Mouse (Mus musculus): ENCODE results near the gene S100pbp. TPM values are rescaled to one million over a fixed set of nuclear protein-coding genes. Genes with fewer than 3 reads are reported as not detected.

Gene S100pbp
- polyA plus RNA-seq, 1 experiment from 2014 or later: 21.3 TPM

GRCm38 (mm10) chr4:129136579-129137391 is 52.7 kb downstream of the S100pbp start, which contains the start of gene Fndc5:
Fndc5 (plus strand) TSS chr4:129136999.
- Histone ChIP-seq H3K9me3 (replicated peaks) (no peaks in the 10 kb centered on the region), H3K4me1 (replicated peaks) (peaks cover 48% of the 10 kb centered on the region), H3K36me3 (no peaks in the 10 kb centered on the region), H3K27me3 (replicated peaks) (peaks cover 56% of the 10 kb centered on the region), H3K9ac (peak within 1 kb of the TSS; percentile 83), H3K27ac (ENCODE audit: poor library complexity, severe bottlenecking) (no peak within 1 kb of the TSS), H3K4me3 (peak within 1 kb of the TSS; percentile 80), H3K4me2 (peak within 1 kb of the TSS; percentile 80)
- under 1% methylated on average over 27 of the region's 80 CpGs for WGBS
- no peak for ATAC-seq (ENCODE audit: insufficient number of reproducible peaks, low FRiP score)

- H3K27me3 ChIP-seq (replicated peaks): peaks cover 62% of the 10 kb centered on the region
These were observed 53.3 kb downstream of the S100pbp start for GRCm38 (mm10) chr4:129136189-129136578.

GRCm38 (mm10) chr4:129135637-129136036 is 53.9 kb downstream of the S100pbp start:
- no peak overlapping the region for H3K4me3 ChIP-seq
- H3K27me3 ChIP-seq (replicated peaks): peaks cover 66% of the 10 kb centered on the region
- 34% methylated on average over 2 of the region's 2 CpGs for WGBS
- 0 out of 2 replicates have a peak overlapping the region, but pooled peaks have one; percentile 18 for H3K9ac ChIP-seq
- H3K4me1 ChIP-seq (replicated peaks): peaks cover 42% of the 10 kb centered on the region
- no peaks in the 10 kb centered on the region for H3K9me3 ChIP-seq (replicated peaks)
- no peak for ATAC-seq (ENCODE audit: insufficient number of reproducible peaks, low FRiP score)
- H3K4me2 ChIP-seq: no peak overlapping the region
- no peak overlapping the region for H3K27ac ChIP-seq (ENCODE audit: poor library complexity, severe bottlenecking)
- H3K36me3 ChIP-seq: no peaks in the 10 kb centered on the region

More at GRCm38 (mm10) chr4:129136189-129136578, 53.3 kb downstream of the S100pbp start:
- Histone ChIP-seq H3K4me2 (peak overlapping the region; percentile 80), H3K9ac (peak overlapping the region; percentile 83), H3K4me1 (replicated peaks) (peaks cover 42% of the 10 kb centered on the region), H3K36me3 (no peaks in the 10 kb centered on the region), H3K4me3 (peak overlapping the region; percentile 80), H3K9me3 (replicated peaks) (no peaks in the 10 kb centered on the region), H3K27ac (ENCODE audit: poor library complexity, severe bottlenecking) (no peak overlapping the region)
- ATAC-seq (ENCODE audit: insufficient number of reproducible peaks, low FRiP score): no peak
- WGBS: 29% methylated on average over 9 of the region's 9 CpGs

- WGBS: 5% methylated on average over 15 of the region's 15 CpGs
- H3K9ac ChIP-seq: 0 out of 2 replicates have a peak overlapping the region, but pooled peaks have one; percentile 18
- H3K4me1 ChIP-seq (replicated peaks): peaks cover 47% of the 10 kb centered on the region
- peak overlapping the region; percentile 51 for H3K4me2 ChIP-seq
- no peaks in the 10 kb centered on the region for H3K36me3 ChIP-seq
- no peaks in the 10 kb centered on the region for H3K9me3 ChIP-seq (replicated peaks)
- no peak overlapping the region for H3K27ac ChIP-seq (ENCODE audit: poor library complexity, severe bottlenecking)
- peaks cover 71% of the 10 kb centered on the region for H3K27me3 ChIP-seq (replicated peaks)
- ATAC-seq (ENCODE audit: insufficient number of reproducible peaks, low FRiP score): 0 out of 2 replicates have a peak, but pooled peaks have one; percentile 23
- no peak overlapping the region; the same call in 1 of the 2 replicates for H3K4me3 ChIP-seq
These were observed 54.5 kb downstream of the S100pbp start for GRCm38 (mm10) chr4:129134799-129135585.

DNA sequence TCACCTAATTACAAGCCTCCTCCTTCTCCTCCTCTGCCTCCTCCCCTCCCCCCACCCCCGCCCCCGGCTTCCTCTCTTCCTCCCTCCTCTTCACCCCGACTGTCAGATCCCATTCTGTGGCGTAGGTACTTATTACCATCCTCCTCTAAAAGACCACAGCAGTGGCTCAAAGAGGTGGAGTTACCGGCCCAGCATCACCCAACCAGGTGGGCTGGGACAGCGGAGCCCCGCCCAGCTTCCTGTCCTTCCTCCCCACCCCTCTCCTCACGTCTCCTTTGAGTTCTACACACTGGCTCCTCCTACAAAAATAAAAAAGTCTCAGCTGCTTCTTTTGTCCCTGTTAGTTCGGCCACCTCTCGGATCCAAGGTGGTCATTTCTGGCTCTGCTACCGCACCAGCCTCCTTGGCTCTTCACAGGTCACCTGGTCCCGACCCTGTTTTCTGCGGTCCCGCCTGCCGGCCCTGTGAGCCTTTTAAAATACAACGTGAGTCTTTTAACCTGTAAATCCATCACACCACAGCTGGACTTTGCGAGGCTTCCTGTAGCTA is 58.7 kb downstream of the S100pbp start:
- WGBS: 5% methylated on average over 17 of the region's 17 CpGs
- peaks cover 32% of the 10 kb centered on the region for H3K4me1 ChIP-seq (replicated peaks)
- no peaks in the 10 kb centered on the region for H3K36me3 ChIP-seq
- no peak for ATAC-seq (ENCODE audit: insufficient number of reproducible peaks, low FRiP score)
- H3K9ac ChIP-seq: 0 out of 2 replicates have a peak overlapping the region, but pooled peaks have one; percentile 45
- no peak overlapping the region for H3K27ac ChIP-seq (ENCODE audit: poor library complexity, severe bottlenecking)
- peak overlapping the region; percentile 61 for H3K4me2 ChIP-seq
- peak overlapping the region; percentile 25 for H3K4me3 ChIP-seq
- H3K27me3 ChIP-seq (replicated peaks): peaks cover 57% of the 10 kb centered on the region
- no peaks in the 10 kb centered on the region for H3K9me3 ChIP-seq (replicated peaks)

DNA sequence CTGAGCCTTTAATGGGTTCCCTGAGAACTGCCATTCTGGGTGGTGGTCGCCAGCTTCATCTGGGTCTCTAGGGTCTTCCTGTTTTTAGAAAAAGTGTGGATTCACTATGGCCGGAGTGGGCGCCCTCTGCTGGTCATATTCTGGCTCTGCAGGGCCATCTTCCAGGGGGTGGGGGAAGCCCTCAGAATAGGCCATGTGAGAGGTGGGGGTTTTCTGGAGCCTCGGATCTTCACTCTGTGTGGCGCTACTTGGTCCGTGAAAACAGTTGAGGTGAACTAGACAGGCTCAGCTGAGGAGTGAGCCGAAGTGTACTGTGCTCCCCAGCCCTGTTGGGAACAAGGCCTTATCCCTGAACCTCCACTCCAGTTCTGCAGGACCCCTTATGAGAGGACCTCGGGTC is 59.4 kb downstream of the S100pbp start:
- Histone ChIP-seq H3K4me1 (replicated peaks) (peaks cover 37% of the 10 kb centered on the region), H3K4me2 (peak overlapping the region; percentile 61), H3K4me3 (peak overlapping the region; percentile 25; the same call in 1 of the 2 replicates), H3K9ac (0 out of 2 replicates have a peak overlapping the region, but pooled peaks have one; percentile 32), H3K27ac (ENCODE audit: poor library complexity, severe bottlenecking) (no peak overlapping the region), H3K27me3 (replicated peaks) (peaks cover 57% of the 10 kb centered on the region), H3K36me3 (no peaks in the 10 kb centered on the region), H3K9me3 (replicated peaks) (no peaks in the 10 kb centered on the region)
- ATAC-seq (ENCODE audit: insufficient number of reproducible peaks, low FRiP score): peak; percentile 35; the same call in 1 of the 2 replicates
- WGBS: 2% methylated on average over 8 of the region's 8 CpGs

DNA sequence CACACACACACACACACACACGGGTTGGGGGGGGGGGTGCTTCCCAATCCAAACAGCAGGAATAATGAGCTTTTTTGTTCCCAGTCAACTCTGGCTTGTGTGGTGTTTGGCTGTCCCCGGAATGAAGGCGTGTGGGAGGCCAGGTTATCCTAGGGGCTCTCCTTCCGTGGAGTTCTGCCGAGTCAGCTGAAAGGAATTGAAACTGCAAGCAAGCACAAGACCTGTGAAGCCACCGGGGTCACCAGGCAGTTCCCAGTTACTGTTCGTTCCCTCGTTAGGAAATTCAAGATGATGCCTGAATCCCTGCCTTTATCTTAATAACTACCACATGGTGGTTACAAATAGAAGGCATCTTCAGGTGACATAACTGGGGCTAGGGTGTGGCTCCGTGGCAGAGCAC is 60.1 kb downstream of the S100pbp start:
- 49% methylated on average over 9 of the region's 9 CpGs for WGBS
- H3K27ac ChIP-seq (ENCODE audit: poor library complexity, severe bottlenecking): no peak overlapping the region
- no peak overlapping the region for H3K9ac ChIP-seq
- no peaks in the 10 kb centered on the region for H3K36me3 ChIP-seq
- H3K4me2 ChIP-seq: no peak overlapping the region
- peaks cover 62% of the 10 kb centered on the region for H3K27me3 ChIP-seq (replicated peaks)
- no peaks in the 10 kb centered on the region for H3K9me3 ChIP-seq (replicated peaks)
- no peak for ATAC-seq (ENCODE audit: insufficient number of reproducible peaks, low FRiP score)
- peaks cover 35% of the 10 kb centered on the region for H3K4me1 ChIP-seq (replicated peaks)
- H3K4me3 ChIP-seq: no peak overlapping the region

GRCm38 (mm10) chr4:129128582-129129338 is 60.8 kb downstream of the S100pbp start:
- WGBS: 48% methylated on average over 13 of the region's 13 CpGs

GRCm38 (mm10) chr4:129125736-129126451 is 63.6 kb downstream of the S100pbp start:
- peak overlapping the region; percentile 45 for H3K4me2 ChIP-seq
- no peak overlapping the region for H3K9ac ChIP-seq
- peaks cover 40% of the 10 kb centered on the region for H3K4me1 ChIP-seq (replicated peaks)
- no peaks in the 10 kb centered on the region for H3K9me3 ChIP-seq (replicated peaks)
- H3K27me3 ChIP-seq (replicated peaks): peaks cover 80% of the 10 kb centered on the region
- H3K27ac ChIP-seq (ENCODE audit: poor library complexity, severe bottlenecking): no peak overlapping the region
- ATAC-seq (ENCODE audit: insufficient number of reproducible peaks, low FRiP score): no peak
- no peaks in the 10 kb centered on the region for H3K36me3 ChIP-seq
- peak overlapping the region; percentile 25 for H3K4me3 ChIP-seq
- WGBS: 10% methylated on average over 19 of the region's 19 CpGs

More at GRCm38 (mm10) chr4:129128582-129129338, 60.8 kb downstream of the S100pbp start:
- no peak for ATAC-seq (ENCODE audit: insufficient number of reproducible peaks, low FRiP score)
- Histone ChIP-seq H3K4me1 (replicated peaks) (peaks cover 35% of the 10 kb centered on the region), H3K4me3 (no peak overlapping the region), H3K36me3 (no peaks in the 10 kb centered on the region), H3K4me2 (no peak overlapping the region), H3K27me3 (replicated peaks) (peaks cover 68% of the 10 kb centered on the region), H3K9ac (no peak overlapping the region), H3K27ac (ENCODE audit: poor library complexity, severe bottlenecking) (no peak overlapping the region), H3K9me3 (replicated peaks) (no peaks in the 10 kb centered on the region)

DNA sequence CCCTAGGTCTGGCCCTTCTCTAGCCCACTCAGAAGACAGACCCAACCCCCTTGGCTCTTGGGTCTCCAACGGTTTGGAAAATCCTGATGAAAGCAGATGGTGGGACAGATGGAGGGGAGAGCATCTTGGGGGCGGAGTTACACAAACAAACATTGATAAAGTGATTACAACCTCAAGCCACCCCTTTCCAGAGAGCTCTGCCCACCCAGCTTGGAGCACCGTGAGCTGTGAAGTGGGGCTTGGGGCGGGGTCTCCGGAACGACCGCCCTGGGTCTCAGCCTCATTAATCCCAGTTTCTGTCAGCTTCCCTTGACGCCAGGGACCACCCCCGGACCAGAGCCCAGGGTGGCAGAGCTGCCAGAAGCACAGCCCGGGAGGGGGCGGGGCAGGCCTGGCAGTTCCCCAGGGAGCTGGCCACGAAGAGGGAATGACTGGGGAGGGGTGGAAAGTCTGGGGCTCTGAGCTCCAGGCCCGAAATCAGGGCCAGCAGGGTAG is 64.8 kb downstream of the S100pbp start:
- WGBS: 5% methylated on average over 13 of the region's 13 CpGs
- H3K9ac ChIP-seq: no peak overlapping the region
- H3K9me3 ChIP-seq (replicated peaks): no peaks in the 10 kb centered on the region
- no peak overlapping the region for H3K4me2 ChIP-seq
- no peaks in the 10 kb centered on the region for H3K36me3 ChIP-seq
- no peak for ATAC-seq (ENCODE audit: insufficient number of reproducible peaks, low FRiP score)
- H3K4me1 ChIP-seq (replicated peaks): peaks cover 29% of the 10 kb centered on the region
- H3K4me3 ChIP-seq: no peak overlapping the region
- peaks cover 84% of the 10 kb centered on the region for H3K27me3 ChIP-seq (replicated peaks)
- no peak overlapping the region for H3K27ac ChIP-seq (ENCODE audit: poor library complexity, severe bottlenecking)

Data from heart, embryonic 12.5 days (tissue).